Mouse (Mus musculus) layer of hippocampus, adult 8-10 months (tissue): ENCODE measurements around the gene Prrc2c. TPM values are rescaled to one million over a fixed set of nuclear protein-coding genes. Genes with fewer than 3 reads are reported as not detected.
"Not testable (repeated sequence)": the region's sequence is repeated elsewhere in the genome, so short reads cannot be mapped to it uniquely, and the experiment has no call there.

ENCODE experiments used
- DNase-seq, 2 experiments: peaks; one replicate each; pipeline ENCODE4 v3.0.0; 2022; ENCODE audit warnings: low spot score in 2 of 2
- total RNA-seq, 4 experiments: library from RNA; stranded (reverse); gene quantifications; 2 replicates each; pipeline ENCODE4 v1.2.4; 2022

Gene Prrc2c
- total RNA-seq, 4 experiments from 2014 or later: 173 to 205 (median 183) TPM

DNA sequence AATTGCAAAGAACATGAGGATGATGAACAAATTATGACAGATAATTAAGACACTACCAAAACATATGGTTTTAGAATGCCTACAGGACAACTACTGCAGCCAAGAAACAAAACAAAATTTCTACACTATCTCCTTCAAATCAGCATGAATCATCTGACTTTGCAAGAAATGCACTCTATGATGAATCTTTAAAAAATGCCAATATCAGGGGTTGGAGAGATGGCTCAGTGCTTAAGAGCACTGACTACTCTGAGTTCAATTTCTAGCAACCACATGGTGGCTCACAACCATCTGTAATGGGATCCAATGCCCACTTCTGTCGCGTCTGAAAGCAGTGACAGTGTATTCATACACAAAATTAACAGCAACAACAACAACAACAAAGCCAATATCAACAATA, 46.6 kb downstream of the Prrc2c start:
- DNase-seq: no peak

DNA sequence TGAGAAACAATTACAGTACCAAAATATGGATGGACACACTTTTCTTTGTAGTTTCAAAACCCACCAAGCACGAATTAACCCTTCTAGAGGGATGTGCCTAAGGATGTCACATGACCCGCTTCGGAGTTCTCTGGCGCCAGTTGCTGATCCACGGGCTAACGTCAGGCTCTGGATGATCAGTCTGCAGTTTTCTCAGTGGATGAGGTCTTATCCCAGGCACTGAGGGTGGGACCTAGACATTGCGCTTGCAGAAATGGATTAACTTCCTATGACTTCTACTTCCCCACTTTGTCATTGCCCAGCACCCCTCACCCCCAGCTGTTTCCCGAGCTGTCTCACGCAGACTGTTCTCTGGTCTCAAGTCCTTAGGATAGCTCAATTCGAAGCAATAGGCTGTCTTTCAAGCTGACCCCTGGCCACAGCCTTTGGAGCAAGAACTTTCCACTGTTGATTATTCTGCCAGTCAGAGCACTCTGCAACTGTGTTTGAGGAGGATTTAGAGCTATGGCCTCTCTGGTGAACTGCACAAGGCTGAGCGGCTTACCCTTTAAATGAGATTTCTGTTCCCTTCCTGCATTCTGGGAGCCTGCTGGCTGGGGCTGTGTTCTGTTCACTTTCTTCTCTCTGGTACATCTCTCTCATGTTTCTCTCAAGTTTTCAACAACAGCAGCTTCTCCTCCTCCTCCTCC, 74.7 kb downstream of the Prrc2c start:
- DNase-seq: no peak

DNA sequence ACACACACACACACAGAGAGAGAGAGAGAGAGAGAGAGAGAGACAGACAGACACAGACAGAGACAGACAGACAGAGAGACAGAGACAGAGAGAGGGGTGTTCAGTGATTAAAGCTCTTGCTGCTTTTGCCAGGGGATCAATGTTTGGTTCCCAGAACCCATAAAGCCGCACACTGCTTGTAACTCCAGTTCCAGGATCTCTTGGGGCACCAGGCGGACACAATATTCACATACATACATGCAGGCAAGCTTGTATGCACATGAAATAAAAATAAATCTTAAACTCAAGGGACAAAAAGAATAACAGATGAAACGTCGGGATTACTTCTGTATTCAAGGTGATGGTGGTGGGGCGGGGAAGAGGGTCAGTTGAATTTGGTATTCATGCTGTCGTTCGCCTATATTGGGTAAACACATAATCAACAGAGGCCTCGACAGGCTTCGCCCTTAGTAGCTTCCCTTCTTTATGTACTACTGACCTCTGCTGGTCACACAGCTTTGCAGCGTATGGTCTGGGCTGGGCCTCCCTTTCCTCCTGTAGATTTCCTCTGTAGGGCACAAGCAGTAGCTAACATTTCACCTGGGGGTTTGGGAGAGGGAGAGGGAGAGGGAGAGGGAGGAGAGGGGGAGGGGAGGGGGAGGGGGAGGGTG, 75.4 kb downstream of the Prrc2c start:
- DNase-seq: peak; percentile 46 to 69

DNA sequence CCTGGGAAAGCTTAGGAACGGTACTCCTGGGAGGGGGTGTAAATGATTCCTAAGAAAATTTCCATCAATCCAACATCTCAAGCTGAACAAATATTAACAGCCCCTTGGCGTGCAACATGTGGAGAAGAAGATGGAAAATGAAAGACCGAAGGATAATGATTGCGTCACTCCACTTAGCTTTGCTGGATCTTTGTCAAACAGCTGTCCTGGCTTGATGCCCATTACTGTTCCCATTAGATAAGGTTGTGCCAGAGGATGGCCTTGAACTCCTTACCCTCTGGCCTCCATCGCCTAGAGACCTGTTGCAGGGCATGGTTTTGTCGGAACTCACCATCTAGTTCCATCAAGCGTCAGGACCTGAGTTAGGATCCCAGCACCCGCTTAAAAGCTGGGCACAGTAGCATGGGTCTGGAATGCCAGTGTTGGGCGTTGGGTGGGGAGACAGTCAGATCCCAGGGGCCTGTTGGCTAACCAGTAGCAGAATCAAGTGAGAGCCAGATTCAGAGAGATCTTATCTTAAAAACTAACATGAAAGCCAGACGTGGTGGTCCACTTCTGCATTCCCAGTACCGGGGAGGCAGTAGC, 80.0 kb downstream of the Prrc2c start:
- no peak for DNase-seq

DNA sequence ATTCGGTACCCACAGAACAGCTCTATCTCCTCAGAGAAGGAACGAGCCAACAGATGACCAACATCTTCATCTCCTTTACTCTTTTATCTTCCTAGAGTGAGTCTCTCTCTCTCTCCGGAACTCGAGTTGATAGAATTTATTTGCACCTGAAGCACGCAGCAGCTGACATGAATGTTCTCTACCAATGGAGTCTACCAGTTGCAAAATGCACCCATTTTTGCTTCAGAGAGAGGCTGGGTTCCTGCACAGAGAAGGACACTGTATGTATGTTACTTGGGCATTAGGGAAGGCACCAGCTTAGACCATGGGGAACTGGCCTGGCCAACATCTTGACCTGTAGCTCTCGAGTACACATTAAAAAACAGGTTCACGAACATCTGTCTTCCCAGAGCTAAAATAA, 82.2 kb downstream of the Prrc2c start, which contains the start of gene Myocos:
Myocos (minus strand) TSS at position 101 of the 400 bp plus-strand sequence.
- no peak for DNase-seq

DNA sequence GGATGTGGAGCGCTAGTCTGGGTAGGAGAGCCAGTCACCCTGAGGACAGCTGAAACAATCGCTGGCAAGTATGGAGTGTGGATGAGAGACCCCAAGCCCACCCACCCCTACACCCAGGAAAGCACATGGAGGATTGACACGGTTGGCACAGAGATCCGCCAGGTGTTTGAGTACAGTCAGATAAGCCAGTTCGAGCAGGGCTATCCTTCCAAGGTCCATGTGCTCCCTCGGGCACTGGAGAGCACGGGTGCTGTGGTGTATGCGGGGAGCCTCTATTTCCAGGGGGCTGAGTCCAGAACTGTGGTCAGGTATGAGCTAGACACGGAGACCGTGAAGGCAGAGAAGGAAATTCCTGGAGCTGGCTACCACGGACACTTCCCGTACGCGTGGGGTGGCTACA, 91.9 kb downstream of the Prrc2c start:
- DNase-seq: no peak

DNA sequence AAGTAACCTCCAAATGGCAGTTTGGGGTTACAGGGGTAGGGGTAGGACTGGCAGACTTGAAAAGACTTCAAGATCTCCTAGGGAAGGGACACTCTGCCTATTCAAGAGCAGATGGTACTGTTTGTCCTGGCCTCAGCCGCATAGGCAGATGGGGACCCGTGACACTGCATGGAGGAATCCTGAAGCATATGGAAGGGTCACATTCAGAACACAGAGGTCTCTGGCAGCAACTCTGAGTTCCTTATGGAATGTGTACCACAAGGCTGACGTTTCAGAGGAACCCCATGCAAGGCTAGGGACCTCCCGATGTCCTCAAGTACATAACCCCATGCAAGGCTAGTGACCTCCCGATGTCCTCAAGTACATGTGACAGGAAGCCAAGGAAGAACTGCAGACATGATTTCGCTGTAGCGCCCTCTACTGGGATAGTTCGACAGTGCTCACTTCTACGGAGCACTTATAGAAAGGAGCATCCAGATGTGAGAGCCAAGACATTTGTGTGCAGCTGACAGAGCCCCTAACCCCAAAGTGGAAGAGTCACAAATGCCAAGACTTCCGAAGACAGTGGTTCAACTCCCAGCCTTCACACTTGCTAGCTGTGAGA, 94.2 kb downstream of the Prrc2c start:
- DNase-seq: no peak

DNA sequence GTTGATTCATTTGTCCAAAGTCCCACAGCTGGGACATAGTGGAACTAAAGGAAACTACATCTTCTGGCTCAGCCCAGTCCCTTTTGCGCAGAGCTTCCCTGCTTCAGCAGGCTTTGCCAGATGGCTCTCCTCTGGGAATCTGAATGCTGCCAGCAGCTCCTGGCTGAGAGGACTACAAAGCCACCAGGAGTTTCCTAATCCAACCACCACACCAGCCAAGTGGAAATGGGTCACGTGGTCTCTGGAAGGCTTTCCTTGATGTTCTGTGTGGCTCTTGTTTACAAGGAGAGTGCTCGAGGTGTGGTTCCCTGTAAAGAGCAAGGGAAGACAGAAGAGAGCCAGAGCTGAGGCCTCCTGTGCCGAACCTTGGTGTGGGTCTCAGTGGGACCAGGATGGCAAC, 96.6 kb downstream of the Prrc2c start:
- peak; percentile 75 to 77 for DNase-seq

DNA sequence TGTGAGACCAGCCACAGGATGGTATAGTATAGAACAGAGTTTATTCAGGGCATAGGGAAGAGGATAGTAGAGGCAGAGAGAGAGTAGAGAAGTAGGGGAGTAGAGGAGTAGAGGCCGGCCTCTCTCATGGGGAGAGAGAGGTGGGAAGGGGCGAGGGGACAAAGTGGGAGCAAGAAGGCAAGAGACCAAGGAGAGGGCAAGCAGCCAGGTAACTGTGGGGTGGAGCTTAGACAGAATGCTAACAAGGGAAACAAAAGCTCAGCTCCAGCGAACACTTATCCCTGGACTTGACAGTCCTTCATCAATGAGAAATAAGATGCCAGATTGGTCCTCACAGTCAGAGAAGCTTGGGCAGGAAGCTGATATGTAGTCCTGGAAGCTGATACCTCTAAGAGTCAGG, 97.8 kb downstream of the Prrc2c start:
- DNase-seq: no peak

DNA sequence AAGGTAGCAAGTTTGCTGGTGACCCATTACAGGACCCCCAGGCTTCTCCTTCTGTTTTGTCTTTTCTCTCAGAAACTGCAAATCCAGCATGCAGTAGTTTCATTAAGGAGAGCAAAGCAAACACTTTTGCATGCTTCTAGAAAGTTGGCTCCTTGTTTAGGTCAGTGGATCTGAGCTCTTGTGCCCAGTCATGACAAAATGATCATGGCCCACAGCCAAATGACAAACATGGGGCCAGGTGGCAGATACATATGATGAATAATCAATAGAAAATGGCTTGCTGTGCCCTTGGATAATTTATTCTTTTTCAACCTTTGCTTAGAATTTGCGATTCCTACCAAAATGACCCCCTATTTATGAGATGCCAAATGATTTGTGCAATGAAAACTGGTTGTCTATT, 100.5 kb downstream of the Prrc2c start:
- DNase-seq: no peak

DNA sequence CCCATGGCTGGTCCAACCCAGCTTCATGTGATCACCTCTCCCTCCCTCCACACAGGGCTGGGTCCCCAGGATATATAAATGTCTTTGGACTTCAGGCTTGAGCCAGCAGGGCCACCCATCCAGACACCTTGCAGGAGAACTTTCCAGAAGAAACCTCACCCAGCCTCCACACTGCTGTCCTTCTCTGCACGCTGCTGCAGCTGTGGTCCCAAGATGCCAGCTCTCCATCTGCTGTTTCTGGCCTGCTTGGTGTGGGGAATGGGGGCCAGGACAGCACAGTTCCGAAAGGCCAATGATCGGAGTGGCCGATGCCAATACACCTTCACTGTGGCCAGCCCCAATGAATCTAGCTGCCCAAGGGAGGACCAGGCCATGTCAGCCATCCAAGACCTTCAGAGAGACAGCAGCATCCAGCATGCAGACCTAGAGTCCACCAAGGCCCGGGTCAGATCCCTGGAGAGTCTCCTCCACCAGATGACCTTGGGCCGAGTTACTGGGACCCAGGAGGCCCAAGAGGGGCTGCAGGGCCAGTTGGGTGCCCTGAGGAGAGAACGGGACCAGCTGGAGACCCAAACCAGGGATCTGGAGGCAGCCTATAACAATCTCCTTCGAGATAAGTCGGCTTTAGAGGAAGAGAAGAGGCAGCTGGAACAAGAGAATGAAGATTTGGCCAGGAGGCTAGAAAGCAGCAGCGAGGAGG, 101.2 kb downstream of the Prrc2c start, which contains the start of gene Myoc:
Myoc (plus strand) TSS at position 105 of the 700 bp plus-strand sequence.
- no peak for DNase-seq

DNA sequence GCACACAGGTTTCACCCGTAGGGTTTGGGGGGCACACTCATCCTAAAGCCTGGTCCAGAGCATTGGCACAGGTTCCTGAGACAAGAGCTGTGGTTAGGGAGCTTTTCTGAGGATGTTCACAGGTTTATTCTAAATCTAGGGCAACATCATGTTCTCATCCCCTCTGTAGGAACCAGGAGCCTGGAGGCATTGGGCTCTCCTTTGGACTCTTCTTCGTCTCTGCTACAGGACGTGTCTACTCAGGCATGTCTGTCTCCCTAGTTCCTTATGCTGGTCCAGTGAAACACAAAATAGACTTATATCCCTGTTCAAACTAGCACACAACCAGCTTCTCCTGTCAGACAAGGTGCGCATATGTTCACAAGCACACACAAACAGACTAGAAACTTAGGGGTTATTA, 101.8 kb downstream of the Prrc2c start:
- no peak for DNase-seq

DNA sequence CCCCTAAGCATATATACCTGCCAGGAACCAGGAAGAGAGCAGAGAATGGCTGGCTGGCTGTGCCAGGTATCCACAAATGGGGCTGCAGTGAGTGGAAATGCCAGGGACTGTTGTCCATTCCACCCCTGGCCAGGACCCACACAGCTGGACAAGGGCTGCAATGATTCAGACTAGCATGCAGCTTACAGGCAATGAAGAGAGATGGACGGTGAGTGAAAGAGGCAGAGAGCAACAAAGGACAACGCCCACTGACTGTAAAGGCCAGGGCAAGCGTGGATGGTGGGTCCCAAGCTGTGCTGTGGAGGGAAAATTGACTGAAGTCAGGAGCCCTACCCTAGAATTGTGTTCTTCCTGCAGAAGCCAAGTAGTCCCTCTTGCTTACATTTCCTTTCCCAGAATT, 103.8 kb downstream of the Prrc2c start:
- DNase-seq: no peak

DNA sequence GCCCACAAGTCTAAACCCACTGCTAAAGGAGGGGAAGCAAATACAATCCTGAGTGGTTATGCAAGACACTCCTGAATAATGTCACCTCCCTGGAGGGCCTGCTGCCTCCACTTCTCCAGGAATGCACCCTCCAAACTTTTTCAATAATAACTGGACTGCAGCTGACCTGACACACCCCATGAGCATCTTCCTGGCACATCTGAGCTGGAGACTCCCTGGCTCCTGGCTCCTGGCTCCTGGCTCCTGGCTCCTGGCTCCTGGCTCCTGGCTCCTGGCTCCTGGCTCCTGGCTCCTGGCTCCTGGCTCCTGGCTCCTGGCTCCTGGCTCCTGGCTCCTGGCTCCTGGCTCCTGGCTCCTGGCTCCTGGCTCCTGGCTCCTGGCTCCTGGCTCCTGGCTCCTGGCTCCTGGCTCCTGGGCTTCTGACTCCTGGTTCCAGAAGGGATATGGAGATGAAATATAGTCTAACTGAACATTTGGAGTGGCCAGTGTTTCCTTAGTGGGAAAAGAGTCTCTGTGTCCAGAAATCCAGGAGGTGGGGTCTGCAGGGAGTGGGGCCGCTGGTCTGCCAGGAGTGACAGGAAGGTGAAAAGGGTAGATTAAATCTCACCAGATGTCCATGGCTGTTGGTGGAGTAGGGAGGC, 104.9 kb downstream of the Prrc2c start:
- DNase-seq: not testable (repeated sequence)

DNA sequence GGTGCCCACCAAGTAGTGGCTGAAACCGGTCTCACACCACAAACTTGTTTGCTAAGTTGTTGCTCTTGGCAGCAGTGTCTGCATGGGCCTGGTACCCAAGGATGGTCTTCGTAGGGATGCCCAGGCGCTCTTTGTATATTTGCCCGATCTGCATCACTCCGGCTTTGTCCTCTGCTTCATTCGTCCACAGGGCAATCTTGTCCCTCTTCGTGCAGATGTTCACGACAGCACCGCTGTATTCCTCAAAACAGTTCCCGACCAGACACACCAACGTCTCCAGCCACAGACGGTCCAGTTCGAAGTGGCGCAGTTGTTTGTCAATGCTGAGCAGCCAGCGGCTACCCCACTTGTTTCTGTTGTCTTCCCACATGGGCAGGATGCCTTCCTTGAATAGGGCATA, 112.0 kb downstream of the Prrc2c start:
- DNase-seq: not testable (repeated sequence)

DNA sequence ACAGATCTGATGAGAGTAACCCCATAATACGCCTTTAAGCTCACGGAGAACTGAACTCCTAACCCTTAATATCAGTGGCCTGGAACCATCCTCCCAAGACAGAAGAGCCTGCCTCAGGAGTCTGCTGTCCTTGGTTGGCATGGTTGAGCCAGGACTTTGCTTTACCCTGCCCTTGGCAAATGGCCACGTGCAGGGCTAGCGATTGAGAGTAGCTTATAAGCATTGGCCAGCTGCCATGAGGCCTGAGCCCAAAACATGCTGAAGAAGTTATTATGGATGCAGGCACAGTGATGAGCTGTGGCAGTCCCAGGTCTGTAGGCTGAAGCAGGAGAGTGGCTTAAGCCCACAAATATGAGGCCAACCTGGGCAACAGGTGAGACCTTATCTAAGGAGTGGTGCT, 112.5 kb downstream of the Prrc2c start:
- not testable (repeated sequence) for DNase-seq

DNA sequence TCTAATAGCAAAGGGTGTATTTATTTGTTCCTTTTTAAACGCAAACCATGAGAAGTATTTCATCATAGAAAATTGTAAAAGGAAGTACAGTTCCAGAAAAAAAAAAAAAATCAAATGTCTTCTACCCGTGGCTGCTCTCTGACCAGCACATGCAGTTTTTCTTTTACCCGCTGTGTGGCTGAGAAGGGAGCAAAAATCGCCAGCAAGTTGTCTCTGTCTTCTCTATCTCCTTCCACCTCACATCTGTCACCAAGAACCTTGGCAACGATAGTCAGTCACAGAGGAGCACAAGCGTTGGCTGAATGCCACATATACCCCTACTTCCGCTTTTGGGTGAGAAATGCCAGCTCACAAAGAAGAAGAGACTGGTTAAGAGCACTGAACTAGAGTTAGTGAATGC, 115.1 kb downstream of the Prrc2c start:
- no peak for DNase-seq

DNA sequence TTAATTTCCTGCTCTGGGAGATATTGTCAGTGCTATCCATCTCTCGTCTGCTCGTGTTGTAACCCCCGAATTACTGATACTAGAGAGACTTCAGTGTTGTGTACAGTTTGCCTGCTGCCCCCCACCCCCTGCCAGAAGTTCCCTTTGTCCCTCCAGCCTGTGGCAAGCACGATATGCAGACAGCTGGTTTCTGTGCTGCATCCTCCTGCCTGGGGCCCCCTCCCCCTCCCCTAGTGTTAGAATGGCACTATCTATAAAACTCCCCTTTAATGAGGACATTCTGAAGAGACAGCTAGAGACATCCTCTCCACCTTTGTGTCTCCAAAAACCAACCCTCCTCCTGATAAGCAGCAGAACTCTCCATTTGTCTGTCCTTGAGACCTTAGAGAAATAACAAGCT, 116.5 kb downstream of the Prrc2c start:
- no peak for DNase-seq
